Mouse (Mus musculus): ENCODE measurements around the gene Gm37419.

The Gm37419 gene

DNA sequence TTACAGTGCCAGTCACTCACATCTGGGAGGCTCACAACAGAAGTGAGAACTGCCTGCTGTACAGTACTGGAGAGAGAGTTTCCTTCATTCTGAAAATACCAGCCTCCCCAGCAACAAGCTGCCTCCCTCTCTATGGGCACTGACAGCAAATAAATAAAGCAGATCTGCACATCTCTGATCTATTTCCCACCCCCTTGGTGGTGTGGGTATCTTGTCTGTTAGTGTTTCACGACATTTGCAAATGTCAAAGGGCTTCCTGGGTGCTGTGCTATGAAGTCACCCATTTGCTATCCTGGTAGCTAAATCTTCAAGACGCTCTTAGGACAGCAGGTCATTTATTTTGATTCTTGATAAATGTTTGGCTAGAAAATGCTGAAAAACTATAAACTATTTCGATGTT lies 8.9 kb downstream of the Gm37419 start:
- DNase-seq, result peak; percentile 79

DNA sequence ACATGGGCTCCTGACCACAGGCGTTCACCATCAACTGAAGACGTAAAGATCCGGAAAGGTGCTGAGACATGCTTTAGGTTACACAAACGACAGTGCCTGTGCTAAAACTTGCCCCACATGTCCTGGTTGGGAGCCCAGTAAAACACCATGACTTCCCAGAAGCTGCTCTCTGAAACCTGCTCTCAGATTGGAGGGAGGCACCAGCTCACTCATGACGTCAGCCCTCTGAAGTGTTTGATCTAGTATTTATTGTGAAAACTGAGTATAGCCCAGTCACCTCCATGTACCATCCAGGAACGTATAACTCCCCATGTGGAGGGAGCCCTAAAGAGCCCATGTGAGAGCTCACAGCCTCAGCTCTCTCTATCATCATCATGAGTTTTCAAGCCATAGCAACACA lies 9.6 kb downstream of the Gm37419 start:
- peak; percentile 37 for DNase-seq

DNA sequence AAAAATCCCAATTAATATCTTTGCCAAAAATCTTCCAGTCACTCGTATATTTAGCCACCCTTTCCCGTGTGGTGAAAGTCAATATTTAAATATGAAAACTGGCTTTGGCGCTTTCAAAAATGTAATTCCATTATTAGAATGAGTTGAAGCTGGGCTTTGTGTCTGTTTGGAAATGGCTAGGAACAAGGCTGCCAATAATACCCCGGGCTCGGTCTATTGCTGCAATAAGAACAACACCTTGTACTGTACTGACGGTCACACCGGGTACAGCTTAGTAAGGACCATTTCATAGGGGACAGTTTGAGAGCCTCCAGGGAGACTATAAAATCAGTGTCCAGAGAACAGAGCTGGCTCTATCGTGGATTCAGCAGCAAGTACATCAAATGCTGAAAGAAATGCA lies 17.6 kb downstream of the Gm37419 start:
- DNase-seq, result peak; percentile 13

DNA sequence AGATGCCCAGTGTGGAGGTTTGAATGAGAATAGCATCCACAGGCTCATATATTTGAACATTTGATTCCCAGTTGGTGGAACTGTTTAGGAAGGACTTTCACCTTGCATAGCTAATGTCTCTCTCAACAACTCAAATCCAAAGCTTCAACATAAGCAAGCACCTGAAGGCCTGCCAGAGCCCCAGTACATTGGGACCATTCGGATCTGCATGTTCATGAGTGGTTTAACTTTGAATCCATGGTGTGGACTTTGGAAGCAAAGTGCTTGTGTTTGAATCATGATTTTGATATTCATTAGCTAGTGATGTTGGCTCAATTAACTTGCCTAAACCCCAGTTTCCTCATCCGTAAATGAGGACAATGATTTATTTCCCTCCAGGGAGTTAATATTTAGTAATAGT lies 21.6 kb downstream of the Gm37419 start:
- DNase-seq, result peak; percentile 49

DNA sequence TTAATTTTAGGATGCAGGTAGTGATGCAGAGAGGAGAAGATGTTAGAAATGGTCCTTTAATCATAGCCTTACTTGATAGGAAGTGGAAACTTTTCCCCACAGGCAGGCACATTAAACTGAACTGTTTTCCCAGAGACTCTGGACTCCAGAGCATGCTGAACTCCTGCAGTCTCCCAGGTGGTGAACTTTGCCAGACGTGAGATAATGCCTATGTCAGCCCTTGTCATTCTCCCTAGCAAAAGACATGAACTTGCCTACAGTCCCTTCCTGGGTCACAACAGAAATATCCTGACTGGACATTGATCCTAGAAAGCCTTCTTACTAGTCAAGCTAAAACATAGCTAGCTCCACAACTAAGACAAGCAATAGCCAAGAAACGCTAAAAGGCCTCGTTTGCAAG lies 23.0 kb downstream of the Gm37419 start:
- no peak for DNase-seq

GRCm38 (mm10) chr16:24012066-24012465 lies 23.8 kb downstream of the Gm37419 start:
- peak; percentile 88 for DNase-seq

- DNase-seq, result no peak
Observed at GRCm38 (mm10) chr16:24014378-24014777, 26.1 kb downstream of the Gm37419 start.

GRCm38 (mm10) chr16:24016273-24016672 lies 28.0 kb downstream of the Gm37419 start:
- peak; percentile 68 for DNase-seq

- DNase-seq, result peak; percentile 46
Observed at GRCm38 (mm10) chr16:24016742-24017141, 28.5 kb downstream of the Gm37419 start.

DNA sequence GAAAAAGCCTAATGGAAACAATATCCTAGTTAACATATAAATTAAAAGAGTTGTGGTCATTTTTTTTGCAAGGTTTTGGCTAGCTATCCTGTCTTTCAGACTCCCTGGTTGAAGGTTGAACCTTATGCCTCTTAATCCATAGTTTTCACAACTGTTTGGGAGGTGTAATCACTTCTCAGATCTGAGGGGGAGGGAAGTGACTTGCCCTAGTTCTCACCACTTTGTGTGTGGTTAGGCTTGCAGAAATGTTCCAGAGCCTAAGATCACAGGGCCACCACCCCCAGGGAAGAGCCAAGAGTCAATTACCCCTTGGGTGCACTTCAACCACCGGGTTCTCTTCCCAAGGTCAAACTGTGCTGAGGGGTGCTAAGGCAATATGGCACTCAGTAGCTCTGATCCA lies 33.4 kb downstream of the Gm37419 start:
- no peak for DNase-seq

DNA sequence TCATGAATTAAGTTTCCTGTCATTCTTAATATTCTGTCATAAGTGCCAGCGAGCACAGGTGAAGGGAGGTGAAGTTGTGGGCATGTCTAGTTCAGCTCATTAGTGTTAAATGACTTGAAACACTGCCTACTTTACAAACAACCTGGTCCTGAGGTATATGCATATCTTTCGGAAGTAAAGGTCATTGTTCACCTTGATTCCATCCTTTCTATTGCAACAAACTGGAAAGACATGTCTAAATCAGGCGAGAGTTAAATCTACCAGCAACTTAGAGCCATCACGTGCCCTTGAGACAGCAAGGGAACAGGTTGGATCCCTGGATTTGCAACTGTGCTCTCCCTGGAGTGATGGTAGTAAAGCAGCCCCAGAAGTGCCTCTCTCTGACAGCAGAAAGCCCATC lies 34.3 kb downstream of the Gm37419 start:
- no peak for DNase-seq

DNA sequence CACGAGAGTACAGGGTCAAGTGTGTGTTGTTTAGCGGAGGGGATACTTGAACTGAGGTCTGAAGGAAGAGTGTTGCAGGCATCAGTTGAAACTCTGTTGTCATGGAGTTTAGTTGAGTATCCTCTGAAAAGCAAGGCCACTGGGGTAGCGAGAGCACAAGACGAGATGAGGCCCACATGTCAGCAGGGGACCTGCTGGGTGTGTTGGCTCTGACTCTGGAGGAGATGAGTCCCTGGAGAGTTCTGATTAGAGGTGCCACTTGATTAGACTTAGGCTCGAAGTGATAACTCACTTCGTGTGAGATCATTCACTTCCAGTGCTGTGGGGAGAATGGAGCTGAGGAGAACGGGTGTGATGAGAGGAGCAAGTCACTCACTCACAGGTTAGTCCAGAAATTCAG lies 37.2 kb downstream of the Gm37419 start:
- peak; percentile 74 for DNase-seq

DNA sequence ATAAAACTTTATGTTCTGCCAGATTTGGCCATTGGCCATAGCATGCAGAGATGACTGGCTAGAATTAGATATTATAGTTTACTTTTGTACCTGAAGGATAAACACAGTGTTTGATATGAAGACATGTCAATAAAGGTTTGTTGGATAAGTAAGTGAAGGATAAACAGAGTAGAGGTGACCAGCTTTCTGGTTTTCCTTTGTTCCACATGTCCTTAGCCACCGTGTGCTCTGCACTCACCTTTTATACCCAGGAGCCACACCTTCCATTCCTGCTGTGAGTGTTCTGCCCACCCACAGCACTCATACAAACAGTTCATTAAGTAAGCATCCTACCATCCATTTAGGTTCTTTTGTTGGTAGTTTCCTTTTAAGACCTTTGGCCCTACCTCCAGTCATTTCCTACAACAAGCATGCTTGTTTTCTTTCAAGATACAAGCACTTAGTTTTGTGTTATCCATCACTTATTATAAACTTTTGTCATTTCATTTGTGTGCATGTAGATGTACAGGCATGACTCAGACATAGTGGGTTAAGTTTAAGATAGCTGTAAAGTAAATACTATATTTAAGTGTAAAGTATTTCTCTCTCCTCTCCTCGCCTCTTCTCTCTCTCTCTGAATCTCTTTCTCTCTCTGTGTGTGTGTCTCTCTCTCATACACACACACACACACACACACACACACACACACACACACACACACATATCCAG lies 41.8 kb downstream of the Gm37419 start:
- peak; percentile 29 for DNase-seq

DNA sequence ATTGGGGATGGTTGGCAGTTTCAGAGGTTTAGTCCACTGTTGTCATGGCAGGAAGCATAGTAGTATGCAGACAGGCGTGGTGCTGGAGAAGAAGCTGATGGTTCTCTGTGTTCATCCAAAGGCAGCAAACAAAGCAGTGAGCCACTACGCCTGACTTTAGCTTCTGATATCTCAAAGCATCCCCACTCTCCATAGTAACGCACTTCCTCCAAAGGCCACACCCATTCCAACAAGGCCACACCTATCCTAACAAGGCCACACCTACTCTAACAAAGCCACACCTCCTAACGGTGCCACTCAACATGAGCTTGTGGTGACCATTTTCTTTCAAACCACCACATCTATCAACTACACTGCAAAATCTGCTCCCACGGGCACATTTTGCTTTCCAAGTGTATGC lies 45.0 kb downstream of the Gm37419 start:
- peak; percentile 75 for DNase-seq

DNA sequence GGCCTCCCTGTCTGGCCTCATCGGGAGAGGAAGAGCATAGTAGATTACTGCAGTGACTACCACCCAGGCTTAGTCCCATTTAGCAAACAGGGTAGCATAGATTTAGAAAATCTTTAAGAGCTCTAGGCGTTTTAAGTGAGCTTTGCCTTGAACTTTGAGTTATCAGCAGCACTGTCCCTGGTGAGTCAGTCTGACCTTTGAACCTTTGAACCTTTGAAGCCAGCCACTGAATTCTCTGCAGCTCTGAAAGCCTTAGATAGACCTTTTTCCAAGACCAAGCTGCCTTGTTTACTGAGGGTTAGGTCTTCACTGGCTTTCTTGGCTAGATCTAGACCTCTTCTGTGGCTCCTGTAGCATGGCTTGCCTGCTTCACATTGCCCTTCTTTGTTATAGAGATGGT lies 46.2 kb downstream of the Gm37419 start:
- peak; percentile 27 for DNase-seq

DNA sequence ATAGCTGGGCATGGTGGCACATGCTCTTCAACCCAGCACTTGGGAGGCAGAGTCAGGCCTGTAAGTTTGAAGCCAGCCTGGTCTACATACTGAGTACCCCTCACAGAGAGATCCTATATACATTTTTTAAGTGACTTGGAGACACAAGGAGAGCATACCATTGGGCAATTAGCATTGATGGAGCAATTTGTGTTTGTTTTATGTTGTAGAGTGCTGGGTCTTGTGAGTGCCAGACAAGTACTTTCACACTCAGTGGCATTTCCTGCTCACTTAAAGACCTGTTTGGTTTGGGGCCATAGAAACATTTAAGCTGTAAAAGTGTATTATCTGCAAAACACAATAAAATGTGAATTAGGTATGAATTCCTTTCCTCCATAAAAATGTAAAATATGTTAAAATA lies 47.5 kb downstream of the Gm37419 start:
- peak; percentile 13 for DNase-seq

DNA sequence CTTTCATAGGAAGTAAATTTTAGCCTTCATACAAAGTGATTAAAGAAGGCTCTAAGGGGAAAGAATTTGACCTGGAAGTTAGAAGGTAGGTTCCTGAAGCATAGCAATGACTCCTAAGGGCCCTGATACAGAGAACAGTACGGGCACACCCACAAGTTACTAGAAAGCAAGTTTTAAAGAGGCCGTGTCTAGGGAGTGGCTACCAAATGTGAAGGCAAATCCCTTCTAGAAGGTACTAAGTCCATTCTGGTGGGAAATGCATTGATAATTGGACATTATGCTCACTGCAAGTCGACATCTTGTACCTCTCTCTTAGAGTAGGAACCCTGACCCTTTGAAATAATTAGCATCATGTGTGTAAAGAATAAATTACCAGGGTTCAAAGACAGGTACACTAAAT lies 48.1 kb downstream of the Gm37419 start:
- DNase-seq, result peak; percentile 28

Data from heart, adult 11 months (tissue).